Mouse (Mus musculus) thymus, postnatal 36 days (tissue): Measurements from ENCODE around the gene Zdhhc16.
"Not testable (repeated sequence)": the region's sequence is repeated elsewhere in the genome, so short reads cannot be mapped to it uniquely, and the experiment has no call there.

Source experiments
- DNase-seq, 2 experiments: peaks; one replicate each; pipeline ENCODE4 v3.0.0; 2022; ENCODE audit warnings: mixed read lengths in 2 of 2

Zdhhc16 gene

DNA sequence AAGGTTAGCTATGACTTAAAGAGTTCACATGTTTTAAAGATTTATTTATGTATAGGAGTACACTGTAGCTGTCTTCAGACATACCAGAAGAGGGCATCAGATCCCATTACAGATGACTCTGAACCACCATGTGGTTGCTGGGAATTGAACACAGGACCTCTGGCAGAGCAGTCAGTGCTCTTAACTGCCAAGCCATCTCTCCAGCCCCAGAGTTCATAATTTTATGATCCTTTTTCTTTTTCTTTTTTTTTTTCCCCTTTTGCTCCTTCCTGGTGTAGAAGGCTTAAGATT is 18.7 kb upstream of the Zdhhc16 start:
- DNase-seq = not testable (repeated sequence)

DNA sequence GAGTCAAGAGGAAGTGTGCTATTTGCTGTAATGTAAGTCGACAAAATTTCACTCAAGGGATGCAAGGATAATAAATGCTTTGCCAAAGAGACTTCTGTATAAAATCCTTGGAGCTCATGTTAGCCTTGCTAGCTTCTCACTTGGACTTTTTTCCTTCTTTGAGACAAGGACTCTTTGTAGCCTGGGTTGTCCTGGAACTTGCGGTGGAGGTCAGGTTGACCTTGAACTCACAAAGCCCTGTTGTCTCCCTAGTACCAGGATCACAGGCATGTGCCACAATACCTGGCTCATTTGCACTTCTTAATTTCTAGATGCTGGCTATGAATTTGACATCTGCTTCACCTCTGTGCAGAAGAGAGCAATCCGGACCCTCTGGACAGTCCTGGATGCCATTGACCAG is 18.0 kb upstream of the Zdhhc16 start:
- no peak for DNase-seq

- no peak for DNase-seq
These were observed 16.4 kb upstream of the Zdhhc16 start for GRCm38 (mm10) chr19:41916853-41917252.

- DNase-seq = no peak
These were observed 13.8 kb upstream of the Zdhhc16 start for GRCm38 (mm10) chr19:41919471-41919870.

GRCm38 (mm10) chr19:41920412-41921067 is 12.7 kb upstream of the Zdhhc16 start:
- no peak for DNase-seq

DNA sequence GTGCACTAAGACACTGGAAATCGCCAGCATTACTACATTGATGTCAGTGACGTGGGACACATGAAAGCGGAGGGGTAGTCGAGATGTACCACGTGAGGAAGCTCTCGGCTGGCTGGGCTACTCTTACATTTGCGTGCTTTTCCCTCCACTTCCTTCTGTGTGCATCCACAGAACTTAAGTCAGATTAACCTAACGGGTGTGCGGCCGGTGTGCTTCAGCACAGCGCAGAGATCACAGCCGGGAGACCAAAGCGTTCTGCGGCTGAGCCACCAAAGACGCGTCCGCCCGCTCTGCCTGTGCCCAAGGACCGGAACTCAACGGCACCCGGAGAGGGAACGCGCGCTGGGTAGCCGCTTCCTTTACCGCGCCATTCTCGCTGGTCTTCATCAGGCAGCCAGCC is 594 bp upstream of the Zdhhc16 start:
- DNase-seq = no peak

- DNase-seq = no peak
These were observed 844 bp downstream of the Zdhhc16 start for GRCm38 (mm10) chr19:41934124-41934523.

DNA sequence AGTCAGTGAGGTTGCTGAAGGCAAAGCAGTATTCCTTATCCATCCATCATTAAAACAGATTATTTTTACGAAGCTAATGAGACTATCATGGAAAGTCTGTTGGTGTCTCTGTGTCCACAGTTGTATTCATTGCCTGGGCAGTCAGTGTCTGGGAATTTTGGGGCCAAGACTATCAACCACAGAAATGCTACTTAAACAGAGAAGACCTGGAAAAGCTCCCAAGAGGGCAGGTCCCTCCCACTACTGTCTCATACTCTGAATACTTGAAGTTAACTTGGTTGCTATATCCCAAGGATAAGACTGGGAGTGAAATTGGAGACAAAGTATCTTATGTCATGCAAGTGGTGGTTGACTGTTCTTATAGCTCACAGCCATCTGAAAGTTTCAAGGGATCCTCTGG is 2.6 kb downstream of the Zdhhc16 start:
- no peak for DNase-seq

- no peak for DNase-seq
These were observed 5.3 kb downstream of the Zdhhc16 start for GRCm38 (mm10) chr19:41938539-41938938.

- no peak for DNase-seq
These were observed 10.6 kb downstream of the Zdhhc16 start for GRCm38 (mm10) chr19:41943841-41944240.

DNA sequence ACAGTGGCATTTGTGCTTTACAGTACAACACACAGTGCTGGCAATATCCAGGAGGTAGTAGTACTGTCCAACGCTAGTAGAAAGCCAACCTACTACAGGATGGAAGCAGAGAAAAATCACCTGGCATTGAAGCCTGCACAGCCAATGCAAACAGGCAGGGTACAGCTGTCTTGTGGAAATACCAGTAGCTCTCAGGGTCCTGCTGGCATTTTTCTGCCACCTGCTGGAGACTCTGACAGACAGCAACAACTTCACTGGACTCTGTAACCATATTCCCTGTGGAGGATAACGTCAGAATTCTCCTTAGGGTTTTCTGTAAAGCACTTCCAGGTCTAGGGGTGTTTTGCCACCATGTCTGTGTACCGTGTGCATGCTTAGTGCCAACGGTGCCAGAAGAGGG is 19.0 kb downstream of the Zdhhc16 start:
- peak in 1 of 2 experiments; percentile 17 for DNase-seq

DNA sequence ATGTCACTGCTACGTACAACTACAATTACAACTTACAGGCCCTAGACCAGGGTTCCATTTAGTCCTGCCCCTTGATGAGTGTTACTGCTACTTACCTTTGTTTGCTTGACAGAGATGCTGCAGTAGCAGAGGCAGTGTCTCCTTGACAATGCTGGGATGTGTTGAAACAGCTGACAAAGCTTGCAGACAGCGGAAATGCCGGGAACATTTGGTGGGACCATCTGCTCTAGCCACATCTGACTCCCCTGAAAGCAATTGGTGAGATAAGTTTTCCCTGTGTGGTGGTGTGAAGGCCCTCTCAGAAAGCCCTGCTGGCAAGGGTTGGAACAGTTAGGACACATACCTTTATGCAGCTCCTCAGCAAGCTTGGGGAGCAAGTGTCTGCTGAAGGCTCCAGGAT is 20.3 kb downstream of the Zdhhc16 start:
- DNase-seq = no peak

DNA sequence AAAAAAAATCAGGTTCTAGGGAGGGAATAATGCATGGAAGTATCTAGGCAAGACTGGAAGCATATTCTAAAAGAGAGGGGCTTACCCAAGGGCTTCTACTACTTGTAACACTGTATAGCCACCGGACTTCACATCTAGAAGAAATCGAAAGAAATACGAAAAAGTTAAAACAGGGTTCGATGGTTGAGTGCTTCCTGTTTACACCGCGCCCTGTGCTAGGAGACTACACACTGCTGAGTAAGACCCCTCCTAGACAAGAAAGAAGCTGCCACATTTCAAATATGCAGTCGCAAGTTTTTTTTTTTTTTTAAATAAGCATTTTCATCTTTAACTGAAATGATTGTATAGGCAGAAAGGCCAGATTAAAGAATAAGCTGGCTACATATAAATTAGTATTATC is 36.3 kb downstream of the Zdhhc16 start:
- peak in 1 of 2 experiments; percentile 17 for DNase-seq

DNA sequence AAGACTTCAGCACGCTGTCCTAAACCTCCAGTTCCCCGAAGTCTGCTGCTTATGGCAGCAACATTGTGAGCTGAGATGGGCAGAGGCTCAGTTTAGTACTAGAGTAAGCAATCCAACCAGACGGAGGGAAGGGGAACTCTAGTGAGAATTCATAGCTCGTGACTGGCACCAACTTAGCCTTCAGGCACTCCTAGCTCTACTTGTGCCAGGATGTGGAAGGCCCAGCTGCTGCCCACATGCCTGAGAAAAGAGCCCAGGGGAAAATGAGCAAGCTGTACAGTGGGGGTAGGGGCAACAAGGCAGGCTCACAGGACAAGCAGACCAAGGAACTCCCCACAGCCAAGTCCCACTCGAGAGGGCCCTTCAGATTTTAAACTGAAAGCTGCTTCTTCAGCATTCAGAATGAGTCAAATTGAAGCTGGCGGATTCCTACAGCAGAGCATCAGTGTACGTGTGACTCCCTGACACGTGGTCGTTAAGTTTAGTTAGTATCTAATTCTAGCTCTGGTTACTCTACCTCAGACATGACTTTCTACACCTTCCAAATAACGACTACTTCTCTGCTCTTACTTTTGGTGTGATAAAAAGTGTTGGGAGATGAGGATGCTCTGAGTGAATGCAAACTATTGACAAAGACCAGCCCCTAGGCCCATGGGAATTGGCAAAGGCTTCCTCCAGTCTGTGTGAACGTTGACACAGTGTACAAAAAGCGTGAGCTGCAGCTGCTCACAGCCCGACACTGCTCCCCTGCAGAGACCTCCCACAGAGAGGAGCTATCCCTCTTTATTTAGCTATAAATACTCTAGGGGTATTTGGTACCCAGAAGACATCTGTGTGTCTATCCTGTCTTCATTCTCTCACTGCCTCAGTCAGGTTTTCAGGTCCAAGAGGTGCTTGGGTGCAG is 40.9 kb downstream of the Zdhhc16 start:
- DNase-seq = no peak

- DNase-seq = no peak
These were observed 47.1 kb downstream of the Zdhhc16 start for GRCm38 (mm10) chr19:41980422-41980818.

- DNase-seq = peak; percentile 98 to 100
These were observed 47.7 kb downstream of the Zdhhc16 start, which contains the start of gene Mms19 for GRCm38 (mm10) chr19:41980819-41981594. TSS of gene Mms19 (minus strand) at chr19:41981157.

DNA sequence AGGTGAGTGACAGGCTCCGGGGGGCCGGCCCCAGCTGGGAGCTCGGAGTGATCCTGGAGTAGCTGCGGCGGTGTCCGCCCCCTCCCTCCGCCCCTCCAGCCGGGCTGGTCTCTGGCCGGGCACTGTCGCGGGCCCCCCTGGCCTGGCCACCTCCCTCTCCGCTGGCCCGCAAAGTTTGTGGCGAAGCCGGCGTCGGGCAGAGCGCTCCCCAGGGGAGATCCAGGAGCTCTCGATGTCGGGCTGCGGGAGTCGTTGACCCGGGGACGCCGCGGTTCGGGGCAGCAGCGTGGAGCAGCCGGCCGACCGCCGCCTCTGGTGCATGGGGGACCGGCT is 48.3 kb downstream of the Zdhhc16 start, which contains the start of gene Ubtd1:
Gene Ubtd1, plus strand, starts transcription at position 169 of the 333 bp plus-strand sequence.
- no peak for DNase-seq

DNA sequence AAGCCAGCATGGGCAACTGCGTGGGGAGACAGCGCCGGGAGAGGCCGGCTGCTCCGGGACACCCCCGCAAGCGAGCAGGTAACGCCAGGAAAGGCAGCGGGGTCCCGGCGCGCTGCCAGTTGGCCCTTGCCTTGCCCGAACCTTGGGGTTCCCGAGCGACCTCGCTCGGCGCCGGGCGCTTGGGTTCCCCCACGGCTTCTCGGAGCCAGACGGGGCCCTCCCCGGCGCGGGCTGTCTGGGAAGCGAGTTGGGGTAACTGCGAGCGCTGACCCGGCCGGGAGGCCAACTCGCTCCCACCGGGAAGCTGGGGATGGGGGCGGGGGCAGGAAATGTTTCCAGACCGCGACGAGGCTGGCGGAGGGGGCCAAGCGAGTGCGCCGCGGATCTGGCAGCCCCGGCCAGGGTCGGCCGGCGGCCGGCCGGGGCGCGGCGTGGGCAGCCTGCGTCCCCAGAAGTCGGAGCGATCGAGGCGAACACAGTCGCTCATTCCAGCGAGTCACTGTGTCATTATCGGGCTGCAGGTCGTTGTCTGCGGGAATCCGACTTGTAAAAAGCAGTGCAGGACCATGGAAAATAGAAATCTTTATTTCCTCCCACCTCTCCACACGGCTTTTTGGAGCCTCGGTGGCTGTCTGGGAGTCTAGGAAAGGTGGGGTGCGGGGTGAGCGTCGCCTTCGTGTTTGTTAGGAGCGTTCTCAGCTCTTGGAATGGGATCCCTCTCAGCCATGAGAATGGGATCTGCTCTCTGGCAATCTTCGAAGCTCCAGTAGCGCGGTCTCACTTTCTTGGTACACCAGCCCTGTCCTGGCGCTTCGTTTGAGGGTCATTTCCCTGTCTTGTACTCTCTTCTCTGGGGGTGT is 48.9 kb downstream of the Zdhhc16 start:
- peak in 1 of 2 experiments; percentile 7 for DNase-seq

- no peak for DNase-seq
These were observed 49.5 kb downstream of the Zdhhc16 start for GRCm38 (mm10) chr19:41982791-41983150.

DNA sequence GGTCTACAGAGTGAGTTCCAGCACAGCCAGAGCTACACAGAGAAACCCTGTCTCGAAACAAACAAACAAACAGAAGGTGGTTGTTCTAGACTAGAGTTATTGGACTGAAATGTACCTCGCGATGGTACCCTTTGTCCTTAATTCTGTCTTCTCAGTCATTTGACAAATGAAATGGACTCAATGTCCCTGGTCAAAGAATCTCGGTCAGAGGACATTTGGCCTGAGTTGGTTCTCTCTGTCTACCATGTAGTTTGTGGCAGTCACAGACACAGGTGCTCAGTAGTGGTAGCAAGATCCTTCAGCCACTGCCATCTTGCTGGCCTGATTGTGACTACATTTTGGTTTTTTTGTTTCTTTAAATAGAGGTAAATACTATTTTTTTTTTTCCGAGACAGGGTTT is 52.7 kb downstream of the Zdhhc16 start:
- no peak for DNase-seq

DNA sequence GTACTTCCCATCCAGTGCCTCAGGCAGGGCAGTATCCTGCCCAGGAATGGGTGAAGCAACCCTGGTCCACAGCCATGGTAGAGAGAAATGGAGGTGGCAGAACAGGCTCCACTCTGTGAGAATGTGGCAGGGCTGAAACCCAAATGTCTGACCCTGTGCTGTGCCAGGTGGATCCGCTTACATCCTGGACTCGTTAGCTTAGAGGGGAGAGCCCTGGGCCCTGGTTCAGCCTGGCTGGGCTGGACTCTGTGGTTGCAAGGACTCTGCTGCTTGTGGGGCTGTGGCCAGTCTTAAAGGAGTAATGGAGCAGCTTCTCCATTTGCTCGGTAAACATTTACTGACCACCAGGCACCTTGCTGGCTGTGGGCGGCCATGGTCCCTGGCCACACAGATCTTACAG is 53.9 kb downstream of the Zdhhc16 start:
- DNase-seq = no peak

- DNase-seq = no peak
These were observed 56.5 kb downstream of the Zdhhc16 start for GRCm38 (mm10) chr19:41989810-41990209.
